Mouse (Mus musculus): ENCODE data around the gene Zdhhc13.

DNA sequence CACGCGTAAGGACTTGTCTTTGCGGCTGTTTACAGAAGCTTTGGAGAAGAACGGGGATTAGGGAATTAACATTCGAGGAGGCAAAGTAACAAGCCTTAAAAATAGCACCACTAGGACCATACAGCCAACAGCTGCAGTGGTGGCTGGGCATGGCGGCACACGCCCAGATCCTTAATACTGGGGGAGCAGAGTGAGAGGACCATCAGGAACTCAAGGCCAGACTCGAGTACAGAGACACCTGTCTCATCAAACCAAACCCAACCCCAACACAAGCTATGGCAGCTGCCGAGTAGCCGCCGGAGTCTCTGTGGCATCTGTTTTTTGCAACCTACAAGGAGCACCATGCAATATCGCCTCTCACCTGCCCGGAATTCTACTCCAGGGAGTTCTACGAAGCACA, 86.3 kb downstream of the Zdhhc13 start:
- TF ChIP-seq POLR2A (IDR thresholded peaks at IDR 0.05; ENCODE audit: insufficient read depth, low read depth, low read length) (no peak), CTCF (IDR thresholded peaks at IDR 0.05; ENCODE audit: insufficient read depth, low read depth, low read length) (no peak)

All from olfactory bulb, adult 2 months (tissue).